Mouse (Mus musculus) lung, embryonic 14.5 days (tissue): ENCODE results near the gene Cd248. TPM values are rescaled to one million over a fixed set of nuclear protein-coding genes. Genes with fewer than 3 reads are reported as not detected.
A peak's percentile ranks its signal among the peaks of the same experiment; 100 is the strongest.

ENCODE experiments used
- ATAC-seq: fragments of 200-750 bp; cut with Nextera tagmentation; 2 replicates; pipeline ENCODE4 v1.8.0; 2017; ENCODE audit warnings: mild to moderate bottlenecking, moderate TSS enrichment, moderate library complexity; ENCODE audit not compliant: insufficient read depth
- DNase-seq: peaks from one replicate; pipeline ENCODE4 v3.0.0-alpha.2; 2015
- H3K27ac ChIP-seq: fragments of 300-500 bp; sonication (generic); 2 replicates; pipeline ENCODE4 v1.5.1; 2014; ENCODE audit warnings: low read depth, mild to moderate bottlenecking, moderate library complexity
- H3K27me3 ChIP-seq: fragments of 300-500 bp; sonication (generic); 2 replicates; pipeline ENCODE4 v1.6.1; 2014; ENCODE audit warnings: low read length, control low read depth; ENCODE audit not compliant: insufficient read depth
- H3K36me3 ChIP-seq: fragments of 300-500 bp; sonication (generic); 2 replicates; pipeline ENCODE4 v1.6.1; 2014; ENCODE audit warnings: control low read depth; ENCODE audit not compliant: insufficient read depth
- H3K4me1 ChIP-seq: fragments of 300-500 bp; sonication (generic); 2 replicates; pipeline ENCODE4 v1.6.1; 2014; ENCODE audit warnings: antibody characterized with exemption, control low read depth; ENCODE audit not compliant: insufficient read depth
- H3K4me2 ChIP-seq: fragments of 300-500 bp; sonication (generic); 2 replicates; pipeline ENCODE4 v1.6.1; 2014; ENCODE audit warnings: mild to moderate bottlenecking
- H3K4me3 ChIP-seq: fragments of 300-500 bp; sonication (generic); 2 replicates; pipeline ENCODE4 v1.5.1; 2014; ENCODE audit warnings: low read depth, low read length
- H3K9ac ChIP-seq: fragments of 300-500 bp; sonication (generic); 2 replicates; pipeline ENCODE4 v1.6.1; 2014
- H3K9me3 ChIP-seq: fragments of 300-500 bp; sonication (generic); 2 replicates; pipeline ENCODE4 v1.6.1; 2016; ENCODE audit warnings: low read depth, low read length, control low read depth
- CTCF ChIP-seq: IDR thresholded peaks from 2 replicates; pipeline ENCODE4 v1.5.1; 2016; ENCODE audit warnings: antibody characterized with exemption, low read depth
- WGBS: fragments of 180-500 bp; shearing (Covaris S2); extraction: QIAGEN DNeasy Blood & Tissue Kit; methylation state at CpG from one replicate; pipeline ENCODE4 v1.1.7; 2014; 5-methylcytosine and 5-hydroxymethylcytosine counted together
- polyA plus RNA-seq: library from polyadenylated mRNA; unstranded; fragments of >200 nt; fragmentation: Nextera tagmentation; extraction: Ambion mirVana; gene quantifications from 2 replicates; pipeline ENCODE4 v1.2.1, GENCODE M21; 2014

Cd248 gene
- polyA plus RNA-seq = 105 and 110 TPM in 2 replicates

DNA sequence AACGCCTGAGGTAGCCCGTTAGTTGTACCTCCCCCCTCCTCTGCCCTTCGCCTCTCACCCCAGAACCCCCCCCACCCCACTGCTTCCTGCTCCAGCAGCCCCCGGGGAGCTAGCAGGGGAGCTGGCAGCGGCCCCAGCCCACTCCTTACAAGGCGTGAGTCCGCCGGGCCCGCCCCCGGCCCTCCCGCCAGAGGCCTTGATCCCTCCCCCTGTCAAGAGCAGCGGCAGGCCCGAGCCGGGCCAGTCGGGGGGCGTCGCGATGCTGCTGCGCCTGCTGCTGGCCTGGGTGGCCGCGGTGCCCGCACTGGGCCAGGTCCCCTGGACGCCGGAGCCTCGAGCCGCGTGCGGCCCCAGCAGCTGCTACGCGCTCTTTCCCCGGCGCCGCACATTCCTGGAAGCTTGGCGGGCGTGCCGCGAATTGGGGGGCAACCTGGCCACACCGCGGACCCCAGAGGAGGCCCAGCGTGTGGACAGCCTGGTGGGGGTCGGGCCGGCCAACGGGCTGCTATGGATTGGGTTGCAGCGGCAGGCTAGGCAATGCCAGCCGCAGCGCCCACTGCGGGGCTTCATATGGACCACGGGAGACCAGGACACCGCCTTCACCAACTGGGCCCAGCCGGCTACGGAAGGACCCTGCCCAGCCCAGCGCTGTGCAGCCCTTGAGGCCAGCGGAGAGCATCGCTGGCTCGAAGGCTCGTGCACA lies at the start of gene Cd248:
Cd248 (plus strand) TSS at position 212 of the 703 bp plus-strand sequence.
- peak within 1 kb of the TSS; percentile 95 for H3K27ac ChIP-seq
- no peaks in the 10 kb centered on the region for H3K36me3 ChIP-seq
- peak within 1 kb of the TSS; percentile 77 for H3K4me2 ChIP-seq
- DNase-seq (peak; percentile 92), ATAC-seq (peak; percentile 74)
- 1% methylated on average over 56 of the region's 56 CpGs for WGBS
- H3K4me3 ChIP-seq = peak within 1 kb of the TSS; percentile 62
- H3K9ac ChIP-seq = peak within 1 kb of the TSS; percentile 76
- no peaks in the 10 kb centered on the region for H3K9me3 ChIP-seq
- no peak for TF ChIP-seq CTCF
- H3K4me1 ChIP-seq = peaks cover 27% of the 10 kb centered on the region
- peaks cover 32% of the 10 kb centered on the region; the same call in 1 of the 2 replicates for H3K27me3 ChIP-seq

DNA sequence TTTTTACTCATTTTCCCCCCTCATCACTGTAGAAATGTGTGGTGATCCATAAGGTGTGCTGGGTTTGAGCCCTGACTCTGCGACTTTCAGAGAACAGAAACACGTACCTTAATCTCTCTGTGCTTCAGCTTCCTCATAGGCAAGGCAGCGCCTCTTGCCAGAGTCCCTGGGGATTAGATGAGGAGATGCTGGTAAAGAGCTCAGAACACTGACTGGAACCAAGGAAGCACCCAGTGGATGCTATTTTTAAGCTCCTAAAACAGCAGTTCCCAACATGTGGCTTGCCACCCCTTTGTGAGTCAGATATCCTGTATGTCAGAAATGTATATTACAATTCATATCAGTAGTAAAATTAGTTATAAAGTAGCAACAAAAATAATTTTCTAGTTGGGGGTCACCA lies 49.7 kb upstream of the Cd248 start:
- H3K27me3 ChIP-seq = no peaks in the 10 kb centered on the region
- H3K4me1 ChIP-seq = peaks cover 8% of the 10 kb centered on the region
- H3K4me3 ChIP-seq = no peak overlapping the region
- no peak for DNase-seq
- no peak overlapping the region for H3K4me2 ChIP-seq
- no peak for ATAC-seq
- no peaks in the 10 kb centered on the region for H3K36me3 ChIP-seq
- 73% methylated on average over 3 of the region's 3 CpGs for WGBS
- H3K27ac ChIP-seq = no peak overlapping the region
- H3K9ac ChIP-seq = no peak overlapping the region
- H3K9me3 ChIP-seq = no peaks in the 10 kb centered on the region
- no peak for TF ChIP-seq CTCF

- 74% methylated on average over 2 of the region's 2 CpGs for WGBS
- H3K9ac ChIP-seq = no peak overlapping the region; the same call in 1 of the 2 replicates
- TF ChIP-seq CTCF = no peak
- no peak for ATAC-seq
- no peaks in the 10 kb centered on the region for H3K27me3 ChIP-seq
- no peak overlapping the region for H3K27ac ChIP-seq
- H3K4me3 ChIP-seq = no peak overlapping the region
- H3K4me1 ChIP-seq = peaks cover 5% of the 10 kb centered on the region
- peak; percentile 70 for DNase-seq
- H3K4me2 ChIP-seq = no peak overlapping the region
- H3K9me3 ChIP-seq = no peaks in the 10 kb centered on the region
- H3K36me3 ChIP-seq = 0 out of 2 replicates have a peak, but pooled peaks cover 3% of the 10 kb centered on the region
Observed at GRCm38 (mm10) chr19:5021416-5021815, 46.5 kb upstream of the Cd248 start.

GRCm38 (mm10) chr19:5023621-5024479 lies 44.0 kb upstream of the Cd248 start, which contains the start of gene Slc29a2:
TSS of gene Slc29a2 (plus strand) at chr19:5023860.
- no peaks in the 10 kb centered on the region for H3K9me3 ChIP-seq
- peak; percentile 97 for DNase-seq
- peak within 1 kb of the TSS; percentile 68 for H3K4me3 ChIP-seq
- peak within 1 kb of the TSS; percentile 71 for H3K27ac ChIP-seq
- H3K36me3 ChIP-seq = peaks cover 20% of the 10 kb centered on the region
- H3K9ac ChIP-seq = peak within 1 kb of the TSS; percentile 49
- peak within 1 kb of the TSS; percentile 92 for H3K4me2 ChIP-seq
- ATAC-seq = peak; percentile 96
- TF ChIP-seq CTCF = no peak
- no peaks in the 10 kb centered on the region for H3K27me3 ChIP-seq
- peaks cover 4% of the 10 kb centered on the region; the same call in 1 of the 2 replicates for H3K4me1 ChIP-seq
- 0% methylated on average over 62 of the region's 62 CpGs for WGBS

- peaks cover 38% of the 10 kb centered on the region for H3K36me3 ChIP-seq
- no peak overlapping the region for H3K4me2 ChIP-seq
- H3K27ac ChIP-seq = no peak overlapping the region
- no peak for TF ChIP-seq CTCF
- H3K4me3 ChIP-seq = no peak overlapping the region
- ATAC-seq (no peak), DNase-seq (no peak)
- H3K9ac ChIP-seq = no peak overlapping the region
- 82% methylated on average over 8 of the region's 8 CpGs for WGBS
- H3K4me1 ChIP-seq = peaks cover 4% of the 10 kb centered on the region; the same call in 1 of the 2 replicates
- H3K9me3 ChIP-seq = no peaks in the 10 kb centered on the region
- no peaks in the 10 kb centered on the region for H3K27me3 ChIP-seq
Observed at GRCm38 (mm10) chr19:5026111-5026510, 41.8 kb upstream of the Cd248 start.

DNA sequence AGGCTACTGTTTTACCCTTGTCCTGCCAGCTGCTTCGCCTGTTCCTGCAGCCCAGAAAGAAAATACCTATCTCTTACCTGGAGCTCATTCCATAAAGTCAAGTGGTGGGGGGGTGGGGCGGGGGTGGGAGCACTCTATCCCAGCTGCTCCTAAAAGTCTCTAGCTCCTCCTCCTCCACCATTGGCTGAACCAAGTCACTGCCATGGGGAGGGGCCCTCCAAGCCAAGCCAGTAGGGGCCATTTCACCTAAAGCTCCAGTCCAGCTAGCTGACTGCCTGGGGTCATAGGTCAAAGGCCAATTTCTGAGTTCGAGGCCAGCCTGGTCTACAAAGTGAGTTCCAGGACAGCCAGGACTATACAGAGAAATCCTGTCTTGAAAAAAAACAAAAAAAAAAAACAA lies 35.2 kb upstream of the Cd248 start:
- H3K9me3 ChIP-seq = no peaks in the 10 kb centered on the region
- H3K36me3 ChIP-seq = peaks cover 32% of the 10 kb centered on the region
- TF ChIP-seq CTCF = no peak
- H3K4me3 ChIP-seq = no peak overlapping the region
- H3K4me1 ChIP-seq = no peaks in the 10 kb centered on the region
- WGBS = 71% methylated on average over 3 of the region's 3 CpGs
- DNase-seq = no peak
- H3K4me2 ChIP-seq = no peak overlapping the region
- no peaks in the 10 kb centered on the region for H3K27me3 ChIP-seq
- no peak for ATAC-seq
- H3K27ac ChIP-seq = no peak overlapping the region
- no peak overlapping the region for H3K9ac ChIP-seq

GRCm38 (mm10) chr19:5036577-5036976 lies 31.3 kb upstream of the Cd248 start:
- no peak overlapping the region for H3K27ac ChIP-seq
- no peak for DNase-seq
- H3K27me3 ChIP-seq = no peaks in the 10 kb centered on the region
- no peaks in the 10 kb centered on the region for H3K36me3 ChIP-seq
- no peak overlapping the region for H3K4me3 ChIP-seq
- no peaks in the 10 kb centered on the region for H3K9me3 ChIP-seq
- no peak for TF ChIP-seq CTCF
- WGBS = 77% methylated on average over 4 of the region's 4 CpGs
- no peak overlapping the region for H3K9ac ChIP-seq
- no peak overlapping the region for H3K4me2 ChIP-seq
- peaks cover 9% of the 10 kb centered on the region for H3K4me1 ChIP-seq
- no peak for ATAC-seq
